Mouse (Mus musculus): ENCODE measurements around the gene Syndig1l. TPM values are rescaled to one million over a fixed set of nuclear protein-coding genes. Genes with fewer than 3 reads are reported as not detected.

Syndig1l gene
- polyA plus RNA-seq, 1 experiment: not detected

DNA sequence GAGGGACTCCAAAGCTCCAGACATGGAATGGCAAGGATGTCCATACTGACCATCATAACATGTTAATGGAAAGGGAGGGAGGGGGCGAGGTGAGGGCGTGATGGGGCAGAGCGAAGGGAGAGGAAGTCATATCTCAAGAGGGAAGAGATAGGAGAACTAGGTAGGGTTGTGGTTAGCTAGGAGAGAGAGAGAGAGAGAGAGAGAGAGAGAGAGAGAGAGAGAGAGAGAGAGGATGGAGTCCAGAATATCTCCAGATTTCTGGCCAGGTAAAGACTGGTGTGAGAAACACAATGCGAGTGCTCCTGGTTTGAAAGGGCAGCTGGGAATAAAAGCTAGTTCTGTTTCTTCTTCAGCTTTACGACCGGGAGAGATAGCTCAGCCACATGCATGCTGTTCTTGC lies 6.5 kb downstream of the Syndig1l start:
- Histone ChIP-seq H3K4me1 (ENCODE audit: control insufficient read depth, insufficient read depth, insufficient read length, low read length) (no peaks in the 10 kb centered on the region), H3K27ac (replicated peaks; ENCODE audit: low read depth, low read length) (no peak overlapping the region), H3K4me3 (ENCODE audit: insufficient read depth, low read depth, low read length) (no peak overlapping the region)

DNA sequence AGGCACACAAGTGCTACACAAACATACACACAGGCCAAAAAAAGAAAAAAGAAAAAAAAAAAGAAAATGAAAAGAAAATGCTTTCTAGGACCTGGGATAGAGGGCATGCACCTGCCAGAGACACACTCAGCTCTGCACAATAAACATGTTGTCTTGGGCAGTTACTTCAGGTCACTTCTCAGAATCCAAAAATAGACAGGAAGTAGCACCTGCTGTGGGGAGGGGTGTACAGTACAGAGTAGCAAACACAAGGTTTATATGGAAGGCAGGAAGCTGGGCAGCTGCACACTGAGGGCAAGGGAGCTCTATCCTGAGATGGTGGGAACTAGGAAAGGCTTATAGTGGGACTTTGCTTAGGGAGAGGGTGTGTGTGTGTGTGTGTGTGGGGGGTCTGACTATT lies 7.3 kb downstream of the Syndig1l start:
- Histone ChIP-seq H3K4me3 (ENCODE audit: insufficient read depth, low read depth, low read length) (no peak overlapping the region), H3K27ac (replicated peaks; ENCODE audit: low read depth, low read length) (no peak overlapping the region), H3K4me1 (ENCODE audit: control insufficient read depth, insufficient read depth, insufficient read length, low read length) (no peaks in the 10 kb centered on the region)

DNA sequence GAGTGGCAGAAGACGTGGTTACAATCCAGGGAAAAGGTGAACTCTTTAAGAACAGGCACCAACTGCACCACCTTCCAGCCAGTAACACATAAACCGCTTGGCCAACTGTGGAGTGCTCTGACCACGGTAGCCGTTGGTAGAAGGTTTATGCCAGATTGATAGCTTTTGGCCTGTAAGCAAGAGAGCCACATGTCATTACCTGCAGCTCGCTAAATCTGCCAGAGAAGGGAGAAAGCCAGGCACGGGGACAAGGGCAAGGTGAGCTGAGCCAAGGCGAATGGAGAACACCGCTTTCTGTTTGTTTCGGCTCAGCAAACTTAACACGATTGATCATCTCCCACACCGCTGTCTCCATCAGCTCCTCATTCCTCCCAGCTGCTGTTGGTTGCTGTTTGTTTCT lies 9.6 kb downstream of the Syndig1l start:
- H3K4me3 ChIP-seq (ENCODE audit: insufficient read depth, low read depth, low read length): no peak overlapping the region
- no peak overlapping the region for H3K27ac ChIP-seq (replicated peaks; ENCODE audit: low read depth, low read length)
- H3K4me1 ChIP-seq (ENCODE audit: control insufficient read depth, insufficient read depth, insufficient read length, low read length): no peaks in the 10 kb centered on the region

DNA sequence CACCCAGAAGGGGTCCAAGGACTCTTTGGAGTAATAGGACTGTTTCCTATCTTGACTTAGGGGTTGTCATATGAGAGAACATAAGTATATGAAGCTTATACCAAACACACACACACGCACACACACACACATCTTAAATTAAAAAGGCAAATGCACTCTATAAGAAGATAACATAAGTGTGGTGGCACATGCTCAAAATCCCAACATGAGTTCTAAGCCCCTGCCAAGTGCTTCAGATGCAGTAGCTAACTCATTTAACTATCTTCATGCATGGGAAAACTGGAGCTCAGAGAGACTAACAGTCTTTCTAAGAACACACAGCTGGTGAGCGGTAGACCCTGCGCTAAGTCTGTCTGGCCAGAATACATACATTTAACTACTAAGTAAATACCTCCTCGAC lies 11.1 kb downstream of the Syndig1l start:
- Histone ChIP-seq H3K4me3 (ENCODE audit: insufficient read depth, low read depth, low read length) (no peak overlapping the region), H3K4me1 (ENCODE audit: control insufficient read depth, insufficient read depth, insufficient read length, low read length) (no peaks in the 10 kb centered on the region), H3K27ac (replicated peaks; ENCODE audit: low read depth, low read length) (no peak overlapping the region)

- H3K4me1 ChIP-seq (ENCODE audit: control insufficient read depth, insufficient read depth, insufficient read length, low read length): no peaks in the 10 kb centered on the region
- no peak overlapping the region for H3K27ac ChIP-seq (replicated peaks; ENCODE audit: low read depth, low read length)
- no peak overlapping the region for H3K4me3 ChIP-seq (ENCODE audit: insufficient read depth, low read depth, low read length)
These were observed 12.5 kb downstream of the Syndig1l start for GRCm38 (mm10) chr12:84686176-84686575.

GRCm38 (mm10) chr12:84684569-84684968 lies 14.1 kb downstream of the Syndig1l start:
- Histone ChIP-seq H3K27ac (replicated peaks; ENCODE audit: low read depth, low read length) (no peak overlapping the region), H3K4me3 (ENCODE audit: insufficient read depth, low read depth, low read length) (no peak overlapping the region), H3K4me1 (ENCODE audit: control insufficient read depth, insufficient read depth, insufficient read length, low read length) (no peaks in the 10 kb centered on the region)

GRCm38 (mm10) chr12:84676011-84676410 lies 22.6 kb downstream of the Syndig1l start:
- no peak overlapping the region for H3K4me3 ChIP-seq (ENCODE audit: insufficient read depth, low read depth, low read length)
- H3K4me1 ChIP-seq (ENCODE audit: control insufficient read depth, insufficient read depth, insufficient read length, low read length): no peaks in the 10 kb centered on the region
- H3K27ac ChIP-seq (replicated peaks; ENCODE audit: low read depth, low read length): no peak overlapping the region

- H3K27ac ChIP-seq (replicated peaks; ENCODE audit: low read depth, low read length): no peak overlapping the region
- H3K4me1 ChIP-seq (ENCODE audit: control insufficient read depth, insufficient read depth, insufficient read length, low read length): no peaks in the 10 kb centered on the region
- peak overlapping the region; percentile 21 for H3K4me3 ChIP-seq (ENCODE audit: insufficient read depth, low read depth, low read length)
These were observed 23.7 kb downstream of the Syndig1l start for GRCm38 (mm10) chr12:84674666-84675526.

- H3K4me1 ChIP-seq (ENCODE audit: control insufficient read depth, insufficient read depth, insufficient read length, low read length): no peaks in the 10 kb centered on the region
- H3K27ac ChIP-seq (replicated peaks; ENCODE audit: low read depth, low read length): no peak overlapping the region
- no peak overlapping the region for H3K4me3 ChIP-seq (ENCODE audit: insufficient read depth, low read depth, low read length)
These were observed 27.0 kb downstream of the Syndig1l start for GRCm38 (mm10) chr12:84671646-84672045.

- Histone ChIP-seq H3K4me1 (ENCODE audit: control insufficient read depth, insufficient read depth, insufficient read length, low read length) (no peaks in the 10 kb centered on the region), H3K27ac (replicated peaks; ENCODE audit: low read depth, low read length) (no peak overlapping the region), H3K4me3 (ENCODE audit: insufficient read depth, low read depth, low read length) (no peak overlapping the region)
These were observed 28.1 kb downstream of the Syndig1l start for GRCm38 (mm10) chr12:84670555-84670954.

DNA sequence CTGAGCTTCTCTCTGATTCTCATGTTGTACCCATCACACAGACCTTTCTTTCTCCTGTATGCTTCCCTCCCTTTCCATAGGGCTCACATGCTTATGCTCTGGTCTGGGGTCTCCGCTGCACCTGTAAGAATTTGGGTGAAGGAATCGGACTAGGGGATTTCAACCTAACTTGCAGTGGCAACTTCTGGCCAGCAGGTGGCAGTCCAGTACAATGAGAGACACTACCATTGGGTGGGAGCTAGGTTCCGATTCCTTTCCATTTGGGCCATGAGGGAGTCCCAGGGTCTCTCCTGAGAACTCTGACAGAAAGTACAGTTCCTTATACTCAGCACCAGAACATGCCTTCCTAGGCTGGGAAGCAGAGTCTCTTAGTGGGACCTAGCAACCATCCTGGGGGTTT lies 44.7 kb downstream of the Syndig1l start:
- no peak overlapping the region for H3K4me3 ChIP-seq (ENCODE audit: insufficient read depth, low read depth, low read length)
- no peaks in the 10 kb centered on the region for H3K4me1 ChIP-seq (ENCODE audit: control insufficient read depth, insufficient read depth, insufficient read length, low read length)
- no peak overlapping the region for H3K27ac ChIP-seq (replicated peaks; ENCODE audit: low read depth, low read length)

- H3K4me1 ChIP-seq (ENCODE audit: control insufficient read depth, insufficient read depth, insufficient read length, low read length): no peaks in the 10 kb centered on the region
- no peak overlapping the region for H3K4me3 ChIP-seq (ENCODE audit: insufficient read depth, low read depth, low read length)
- H3K27ac ChIP-seq (replicated peaks; ENCODE audit: low read depth, low read length): no peak overlapping the region
These were observed 48.4 kb downstream of the Syndig1l start for GRCm38 (mm10) chr12:84650234-84650633.

DNA sequence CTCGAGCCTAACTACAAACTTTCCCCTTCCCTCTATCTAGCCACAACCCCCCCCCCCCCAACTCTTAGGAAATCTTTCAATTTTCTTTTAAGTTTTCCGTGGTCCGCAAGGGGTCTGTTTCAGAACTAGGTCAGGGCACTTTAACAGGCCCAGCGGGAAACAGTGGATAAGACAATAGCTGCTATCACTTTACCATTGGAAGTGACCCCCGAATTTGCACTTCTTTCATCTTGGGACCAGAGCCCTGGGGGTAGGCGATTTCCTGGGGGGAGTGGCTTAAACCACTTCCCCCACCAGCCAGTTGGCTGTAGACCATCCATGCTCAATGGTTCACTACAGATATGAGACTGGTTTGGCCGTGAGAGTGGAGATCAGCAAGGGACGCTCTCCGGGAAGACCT lies 58.0 kb downstream of the Syndig1l start, which contains the start of gene Vrtn:
TSS of gene Vrtn (plus strand) at position 366 of the 400 bp plus-strand sequence.
- Histone ChIP-seq H3K4me1 (ENCODE audit: control insufficient read depth, insufficient read depth, insufficient read length, low read length) (no peaks in the 10 kb centered on the region), H3K4me3 (ENCODE audit: insufficient read depth, low read depth, low read length) (no peak within 1 kb of the TSS), H3K27ac (replicated peaks; ENCODE audit: low read depth, low read length) (no peak within 1 kb of the TSS)

DNA sequence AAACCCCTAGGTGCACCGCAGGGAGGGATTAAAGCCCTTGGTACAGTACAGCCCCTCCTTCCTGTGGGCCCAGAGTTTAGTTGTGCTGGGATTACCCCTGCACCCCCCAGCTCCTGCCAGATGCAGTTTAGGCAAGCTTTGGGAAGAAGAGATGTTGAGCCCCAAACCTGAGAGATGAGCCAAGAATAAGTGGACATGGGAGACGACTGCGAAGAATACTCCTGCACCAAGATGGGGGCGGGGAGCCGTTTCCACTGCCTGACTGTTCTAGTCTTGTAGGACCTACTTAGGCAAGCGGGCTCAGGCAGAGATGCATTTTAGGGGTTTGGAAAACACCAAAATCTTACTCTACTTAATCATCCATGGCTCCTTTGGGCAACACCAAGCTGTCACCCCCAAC lies 58.4 kb downstream of the Syndig1l start:
- H3K4me3 ChIP-seq (ENCODE audit: insufficient read depth, low read depth, low read length): no peak overlapping the region
- H3K4me1 ChIP-seq (ENCODE audit: control insufficient read depth, insufficient read depth, insufficient read length, low read length): no peaks in the 10 kb centered on the region
- no peak overlapping the region for H3K27ac ChIP-seq (replicated peaks; ENCODE audit: low read depth, low read length)

GRCm38 (mm10) chr12:84631867-84632266 lies 66.8 kb downstream of the Syndig1l start:
- Histone ChIP-seq H3K4me1 (ENCODE audit: control insufficient read depth, insufficient read depth, insufficient read length, low read length) (no peaks in the 10 kb centered on the region), H3K4me3 (ENCODE audit: insufficient read depth, low read depth, low read length) (no peak overlapping the region), H3K27ac (replicated peaks; ENCODE audit: low read depth, low read length) (no peak overlapping the region)

Measured in brown adipose tissue, adult 24 weeks (tissue).